Mouse (Mus musculus): Measurements from ENCODE around the gene Mag. TPM values are rescaled to one million over a fixed set of nuclear protein-coding genes. Genes with fewer than 3 reads are reported as not detected.

Gene Mag
- polyA plus RNA-seq, 1 experiment from 2014 or later, result 0.08 TPM

Other genes starting within 250 kb of the Mag start
- gene Haus5, start 249.9 kb downstream of the Mag start, polyA plus RNA-seq (2014; fragmentation: Nextera tagmentation; extraction: Ambion mirVana), result 64.3 and 65.6 TPM in 2 replicates
- not detected in 2 replicates for gene Pmis2, start 243.3 kb downstream of the Mag start, polyA plus RNA-seq (2014; fragmentation: Nextera tagmentation; extraction: Ambion mirVana)
- 0.53 TPM in 1 of 2 replicates, not detected in the other for gene 2200002J24Rik, start 215.9 kb downstream of the Mag start, polyA plus RNA-seq (2014; fragmentation: Nextera tagmentation; extraction: Ambion mirVana)
- gene Atp4a, start 202.7 kb downstream of the Mag start, polyA plus RNA-seq (2014; fragmentation: Nextera tagmentation; extraction: Ambion mirVana), result 1.5 and 1.9 TPM in 2 replicates
- 168 and 181 TPM in 2 replicates for gene Tmem147, start 185.3 kb downstream of the Mag start, polyA plus RNA-seq (2014; fragmentation: Nextera tagmentation; extraction: Ambion mirVana)
- gene Gapdhs, start 171.2 kb downstream of the Mag start, polyA plus RNA-seq (2014; fragmentation: Nextera tagmentation; extraction: Ambion mirVana), result 0.31 and 0.44 TPM in 2 replicates
- gene Sbsn, start 163.4 kb downstream of the Mag start, polyA plus RNA-seq (2014; fragmentation: Nextera tagmentation; extraction: Ambion mirVana), result 0.07 and 0.21 TPM in 2 replicates
- gene Dmkn, start 151.1 kb downstream of the Mag start, polyA plus RNA-seq (2014; fragmentation: Nextera tagmentation; extraction: Ambion mirVana), result not detected in 2 replicates
- not detected in 2 replicates for gene Krtdap, start 127.0 kb downstream of the Mag start, polyA plus RNA-seq (2014; fragmentation: Nextera tagmentation; extraction: Ambion mirVana)
- gene Ffar2, start 91.1 kb downstream of the Mag start, polyA plus RNA-seq (2014; fragmentation: Nextera tagmentation; extraction: Ambion mirVana), result 0.36 and 0.47 TPM in 2 replicates
- gene Ffar3, start 58.7 kb downstream of the Mag start, polyA plus RNA-seq (2014; fragmentation: Nextera tagmentation; extraction: Ambion mirVana), result not detected in 2 replicates
- gene Ffar1, start 53.3 kb downstream of the Mag start, polyA plus RNA-seq (2014; fragmentation: Nextera tagmentation; extraction: Ambion mirVana), result not detected in 2 replicates
- gene Cd22, start 34.5 kb downstream of the Mag start, polyA plus RNA-seq (2014; fragmentation: Nextera tagmentation; extraction: Ambion mirVana), result 0.07 TPM in 1 of 2 replicates, not detected in the other
- not detected in 2 replicates for gene Hamp2, start 9.8 kb upstream of the Mag start, polyA plus RNA-seq (2014; fragmentation: Nextera tagmentation; extraction: Ambion mirVana)
- not detected in 2 replicates for gene Hamp, start 29.2 kb upstream of the Mag start, polyA plus RNA-seq (2014; fragmentation: Nextera tagmentation; extraction: Ambion mirVana)
- gene Usf2, start 41.9 kb upstream of the Mag start, polyA plus RNA-seq (2014; fragmentation: Nextera tagmentation; extraction: Ambion mirVana), result 17.8 and 19.9 TPM in 2 replicates
- 39.7 and 43.0 TPM in 2 replicates for gene Lsr, start 58.6 kb upstream of the Mag start, polyA plus RNA-seq (2014; fragmentation: Nextera tagmentation; extraction: Ambion mirVana)
- 3.2 and 4.1 TPM in 2 replicates for gene Fam187b, start 58.9 kb upstream of the Mag start, polyA plus RNA-seq (2014; fragmentation: Nextera tagmentation; extraction: Ambion mirVana)
- 28.1 and 31.1 TPM in 2 replicates for gene Fxyd5, start 127.6 kb upstream of the Mag start, polyA plus RNA-seq (2014; fragmentation: Nextera tagmentation; extraction: Ambion mirVana)
- gene Fxyd7, start 136.6 kb upstream of the Mag start, polyA plus RNA-seq (2014; fragmentation: Nextera tagmentation; extraction: Ambion mirVana), result 1.9 and 2.6 TPM in 2 replicates
- gene Fxyd1, start 142.3 kb upstream of the Mag start, polyA plus RNA-seq (2014; fragmentation: Nextera tagmentation; extraction: Ambion mirVana), result 23.5 and 35.8 TPM in 2 replicates
- gene Lgi4, start 144.5 kb upstream of the Mag start, polyA plus RNA-seq (2014; fragmentation: Nextera tagmentation; extraction: Ambion mirVana), result 0.30 and 0.45 TPM in 2 replicates
- 1.2 and 1.7 TPM in 2 replicates for gene Fxyd3, start 161.8 kb upstream of the Mag start, polyA plus RNA-seq (2014; fragmentation: Nextera tagmentation; extraction: Ambion mirVana)
- gene Hpn, start 200.4 kb upstream of the Mag start, polyA plus RNA-seq (2014; fragmentation: Nextera tagmentation; extraction: Ambion mirVana), result 36.6 and 38.3 TPM in 2 replicates
- 0.57 and 1.0 TPM in 2 replicates for gene Scn1b, start 212.1 kb upstream of the Mag start, polyA plus RNA-seq (2014; fragmentation: Nextera tagmentation; extraction: Ambion mirVana)
- 40.9 and 47.6 TPM in 2 replicates for gene Gramd1a, start 241.0 kb upstream of the Mag start, polyA plus RNA-seq (2014; fragmentation: Nextera tagmentation; extraction: Ambion mirVana)

Measured in liver, embryonic 11.5 days (tissue).